Mouse (Mus musculus): ENCODE data around the gene Cbx3. TPM values are rescaled to one million over a fixed set of nuclear protein-coding genes. Genes with fewer than 3 reads are reported as not detected.
"Not testable (repeated sequence)": the region's sequence is repeated elsewhere in the genome, so short reads cannot be mapped to it uniquely, and the experiment has no call there.

Cbx3 gene
- polyA plus RNA-seq, 1 experiment from 2014 or later = 169 TPM

GRCm38 (mm10) chr6:51484556-51484955 is 14.4 kb downstream of the Cbx3 start:
- H3K27me3 ChIP-seq (ENCODE audit: control insufficient read depth, insufficient read depth, low read depth, low read length); ATAC-seq (ENCODE audit: low read depth); H3K9ac ChIP-seq (ENCODE audit: low read depth, low read length); H3K9me3 ChIP-seq (replicated peaks; ENCODE audit: control insufficient read depth, low read length); H3K4me2 ChIP-seq (ENCODE audit: low read depth, low read length); H3K4me1 ChIP-seq (ENCODE audit: control insufficient read depth, low read depth, low read length); H3K4me3 ChIP-seq (ENCODE audit: low read depth, low read length); H3K27ac ChIP-seq (ENCODE audit: low read length): not testable (repeated sequence)
- WGBS (ENCODE audit: insufficient replicate concordance) = 86% methylated on average over 8 of the region's 8 CpGs
- H3K36me3 ChIP-seq (ENCODE audit: control insufficient read depth, insufficient read depth) = peaks cover 33% of the 10 kb centered on the region

GRCm38 (mm10) chr6:51485646-51486045 is 15.5 kb downstream of the Cbx3 start:
- no peak overlapping the region for H3K9ac ChIP-seq (ENCODE audit: low read depth, low read length)
- H3K27me3 ChIP-seq (ENCODE audit: control insufficient read depth, insufficient read depth, low read depth, low read length) = no peaks in the 10 kb centered on the region
- no peaks in the 10 kb centered on the region for H3K9me3 ChIP-seq (replicated peaks; ENCODE audit: control insufficient read depth, low read length)
- peaks cover 22% of the 10 kb centered on the region for H3K36me3 ChIP-seq (ENCODE audit: control insufficient read depth, insufficient read depth)
- ATAC-seq (ENCODE audit: low read depth) = no peak
- no peak overlapping the region for H3K27ac ChIP-seq (ENCODE audit: low read length)
- H3K4me3 ChIP-seq (ENCODE audit: low read depth, low read length) = no peak overlapping the region
- H3K4me2 ChIP-seq (ENCODE audit: low read depth, low read length) = no peak overlapping the region
- no peaks in the 10 kb centered on the region; the same call in 1 of the 2 replicates for H3K4me1 ChIP-seq (ENCODE audit: control insufficient read depth, low read depth, low read length)
- WGBS (ENCODE audit: insufficient replicate concordance) = 23% methylated on average over 2 of the region's 2 CpGs

- Histone ChIP-seq H3K36me3 (ENCODE audit: control insufficient read depth, insufficient read depth) (peaks cover 17% of the 10 kb centered on the region), H3K9ac (ENCODE audit: low read depth, low read length) (no peak overlapping the region), H3K27me3 (ENCODE audit: control insufficient read depth, insufficient read depth, low read depth, low read length) (no peaks in the 10 kb centered on the region), H3K4me3 (ENCODE audit: low read depth, low read length) (no peak overlapping the region), H3K4me2 (ENCODE audit: low read depth, low read length) (no peak overlapping the region), H3K9me3 (replicated peaks; ENCODE audit: control insufficient read depth, low read length) (no peaks in the 10 kb centered on the region), H3K27ac (ENCODE audit: low read length) (no peak overlapping the region), H3K4me1 (ENCODE audit: control insufficient read depth, low read depth, low read length) (no peaks in the 10 kb centered on the region; the same call in 1 of the 2 replicates)
- ATAC-seq (ENCODE audit: low read depth) = no peak
- 11% methylated on average over 7 of the region's 7 CpGs for WGBS (ENCODE audit: insufficient replicate concordance)
These were observed 16.0 kb downstream of the Cbx3 start for GRCm38 (mm10) chr6:51486076-51486710.

- no peak overlapping the region for H3K9ac ChIP-seq (ENCODE audit: low read depth, low read length)
- H3K4me1 ChIP-seq (ENCODE audit: control insufficient read depth, low read depth, low read length) = no peaks in the 10 kb centered on the region; the same call in 1 of the 2 replicates
- WGBS (ENCODE audit: insufficient replicate concordance) = 76% methylated on average over 5 of the region's 5 CpGs
- H3K27ac ChIP-seq (ENCODE audit: low read length) = no peak overlapping the region
- no peak overlapping the region for H3K4me3 ChIP-seq (ENCODE audit: low read depth, low read length)
- peaks cover 11% of the 10 kb centered on the region for H3K36me3 ChIP-seq (ENCODE audit: control insufficient read depth, insufficient read depth)
- no peak for ATAC-seq (ENCODE audit: low read depth)
- no peaks in the 10 kb centered on the region for H3K9me3 ChIP-seq (replicated peaks; ENCODE audit: control insufficient read depth, low read length)
- H3K27me3 ChIP-seq (ENCODE audit: control insufficient read depth, insufficient read depth, low read depth, low read length) = no peaks in the 10 kb centered on the region
- H3K4me2 ChIP-seq (ENCODE audit: low read depth, low read length) = no peak overlapping the region
These were observed 16.6 kb downstream of the Cbx3 start for GRCm38 (mm10) chr6:51486731-51487130.

- no peak overlapping the region for H3K27ac ChIP-seq (ENCODE audit: low read length)
- peak; percentile 62 for ATAC-seq (ENCODE audit: low read depth)
- H3K9ac ChIP-seq (ENCODE audit: low read depth, low read length) = no peak overlapping the region
- no peak overlapping the region for H3K4me3 ChIP-seq (ENCODE audit: low read depth, low read length)
- H3K27me3 ChIP-seq (ENCODE audit: control insufficient read depth, insufficient read depth, low read depth, low read length) = no peaks in the 10 kb centered on the region
- no peak overlapping the region for H3K4me2 ChIP-seq (ENCODE audit: low read depth, low read length)
- no peaks in the 10 kb centered on the region; the same call in 1 of the 2 replicates for H3K4me1 ChIP-seq (ENCODE audit: control insufficient read depth, low read depth, low read length)
- H3K36me3 ChIP-seq (ENCODE audit: control insufficient read depth, insufficient read depth) = no peaks in the 10 kb centered on the region
- no peaks in the 10 kb centered on the region for H3K9me3 ChIP-seq (replicated peaks; ENCODE audit: control insufficient read depth, low read length)
- 60% methylated on average over 2 of the region's 2 CpGs for WGBS (ENCODE audit: insufficient replicate concordance)
These were observed 19.6 kb downstream of the Cbx3 start for GRCm38 (mm10) chr6:51489787-51490186.

GRCm38 (mm10) chr6:51497321-51498111 is 27.4 kb downstream of the Cbx3 start:
- Histone ChIP-seq H3K4me2 (ENCODE audit: low read depth, low read length) (no peak overlapping the region), H3K9me3 (replicated peaks; ENCODE audit: control insufficient read depth, low read length) (0 out of 2 replicates have a peak, but pooled peaks cover 3% of the 10 kb centered on the region), H3K36me3 (ENCODE audit: control insufficient read depth, insufficient read depth) (no peaks in the 10 kb centered on the region), H3K27me3 (ENCODE audit: control insufficient read depth, insufficient read depth, low read depth, low read length) (no peaks in the 10 kb centered on the region), H3K4me1 (ENCODE audit: control insufficient read depth, low read depth, low read length) (no peaks in the 10 kb centered on the region), H3K4me3 (ENCODE audit: low read depth, low read length) (no peak overlapping the region), H3K9ac (ENCODE audit: low read depth, low read length) (no peak overlapping the region), H3K27ac (ENCODE audit: low read length) (no peak overlapping the region)
- no peak for ATAC-seq (ENCODE audit: low read depth)
- 46% methylated on average over 8 of the region's 8 CpGs for WGBS (ENCODE audit: insufficient replicate concordance)

GRCm38 (mm10) chr6:51505671-51506070 is 35.5 kb downstream of the Cbx3 start:
- no peak overlapping the region for H3K27ac ChIP-seq (ENCODE audit: low read length)
- no peak for ATAC-seq (ENCODE audit: low read depth)
- no peaks in the 10 kb centered on the region for H3K27me3 ChIP-seq (ENCODE audit: control insufficient read depth, insufficient read depth, low read depth, low read length)
- WGBS (ENCODE audit: insufficient replicate concordance) = 32% methylated on average over 1 of the region's 1 CpGs
- no peaks in the 10 kb centered on the region for H3K4me1 ChIP-seq (ENCODE audit: control insufficient read depth, low read depth, low read length)
- H3K36me3 ChIP-seq (ENCODE audit: control insufficient read depth, insufficient read depth) = no peaks in the 10 kb centered on the region
- no peak overlapping the region for H3K9ac ChIP-seq (ENCODE audit: low read depth, low read length)
- 0 out of 2 replicates have a peak, but pooled peaks cover 3% of the 10 kb centered on the region for H3K9me3 ChIP-seq (replicated peaks; ENCODE audit: control insufficient read depth, low read length)
- H3K4me3 ChIP-seq (ENCODE audit: low read depth, low read length) = no peak overlapping the region
- no peak overlapping the region for H3K4me2 ChIP-seq (ENCODE audit: low read depth, low read length)

- ATAC-seq (ENCODE audit: low read depth) = no peak
These were observed 37.4 kb downstream of the Cbx3 start for GRCm38 (mm10) chr6:51507556-51507955.

More at GRCm38 (mm10) chr6:51507556-51507955, 37.4 kb downstream of the Cbx3 start:
- Histone ChIP-seq H3K4me1 (ENCODE audit: control insufficient read depth, low read depth, low read length) (no peaks in the 10 kb centered on the region), H3K4me2 (ENCODE audit: low read depth, low read length) (no peak overlapping the region), H3K27me3 (ENCODE audit: control insufficient read depth, insufficient read depth, low read depth, low read length) (no peaks in the 10 kb centered on the region), H3K9me3 (replicated peaks; ENCODE audit: control insufficient read depth, low read length) (no peaks in the 10 kb centered on the region), H3K27ac (ENCODE audit: low read length) (no peak overlapping the region), H3K9ac (ENCODE audit: low read depth, low read length) (no peak overlapping the region), H3K36me3 (ENCODE audit: control insufficient read depth, insufficient read depth) (no peaks in the 10 kb centered on the region), H3K4me3 (ENCODE audit: low read depth, low read length) (no peak overlapping the region)
- WGBS (ENCODE audit: insufficient replicate concordance) = 55% methylated on average over 2 of the region's 2 CpGs

All from liver, embryonic 16.5 days (tissue).